Mouse (Mus musculus) liver, adult 2 months (tissue): Measurements from ENCODE around the gene Arhgap27.

Experiments
- CTCF ChIP-seq: fragments of 200-500 bp; IDR thresholded peaks from 2 replicates; pipeline ENCODE4 v1.5.1; 2011; ENCODE audit warnings: low read depth, low read length, control low read depth
- POLR2A ChIP-seq: fragments of 200-500 bp; IDR thresholded peaks from 2 replicates; pipeline ENCODE4 v1.6.1; 2011; ENCODE audit warnings: low read length, control low read depth; ENCODE audit not compliant: insufficient read depth; ENCODE audit errors: extremely low read depth

GRCm38 (mm10) chr11:103373922-103374321, 10.4 kb upstream of the Arhgap27 start:
- TF ChIP-seq POLR2A (no peak), CTCF (no peak)
